8 mouse cellular contexts compared by ENCODE assay signal in the genomic region with DNA sequence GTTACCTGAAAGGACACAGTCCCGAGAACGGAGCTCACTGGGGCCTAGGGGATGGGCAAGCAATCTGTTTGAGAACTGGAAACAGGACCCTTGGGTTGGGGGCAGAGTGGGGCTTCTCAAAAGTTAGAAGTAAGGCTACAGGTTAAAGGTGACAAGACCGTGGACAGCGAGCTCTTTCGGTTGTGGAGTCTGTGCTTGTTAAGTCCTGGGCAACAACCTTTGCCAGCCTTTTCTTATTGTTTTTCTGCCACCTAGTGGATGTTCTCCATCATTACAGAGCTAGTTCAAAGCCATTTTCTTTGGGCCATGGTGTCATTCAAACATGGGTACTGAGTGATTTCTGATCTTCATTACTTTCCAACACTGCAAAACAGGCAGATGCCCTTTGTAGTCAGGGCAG. TPM values are rescaled to one million over a fixed set of nuclear protein-coding genes. Genes with fewer than 3 reads are reported as not detected.
DNase-seq lines count a peak whose midpoint lies in the region; ATAC-seq and TF ChIP-seq lines count a peak whose summit lies in the region.

No protein-coding gene starts in this region.

- H3K9me3 ChIP-seq in liver, postnatal 0 days (ENCODE audit: low read length): no peaks in the 10 kb centered on the region

- no peaks in the 10 kb centered on the region for H3K27me3 ChIP-seq in liver, postnatal 0 days (ENCODE audit: insufficient read depth, low read length)

- no peak for DNase-seq in gastrocnemius, adult 2 months
- no peak for DNase-seq in gastrocnemius, postnatal 14 days
- peak; percentile 37 for DNase-seq in liver, postnatal 0 days
- DNase-seq in liver: no peak
- peak; percentile 67 for DNase-seq in R1 (ENCODE audit: low read depth, low spot score)
- peak; percentile 28 for DNase-seq in retina, adult 2 months (ENCODE audit: low read depth, low spot score)
- DNase-seq in urinary bladder, postnatal 4 days (ENCODE audit: low spot score in 2 of 2): no peak

- ATAC-seq in liver, postnatal 0 days: peak; percentile 11
- ATAC-seq in erythroblast, adult 5-6 weeks (replicated peaks; ENCODE audit: low FRiP score, poor library complexity, severe bottlenecking): peak; percentile 73; the same call in 1 of the 2 replicates

- H3K4me1 ChIP-seq in liver, postnatal 0 days (ENCODE audit: insufficient read depth): peaks cover 6% of the 10 kb centered on the region; the same call in 1 of the 2 replicates

- 51% methylated on average over 5 of the region's 5 CpGs for WGBS in liver, postnatal 0 days (ENCODE audit: insufficient replicate concordance)

- intact Hi-C loops in gastrocnemius, adult 2 months (cut with DNase I): loop anchor here (1.0 to 2.0 kb wide), 2 partner anchors 144 to 232 kb away; no protein-coding TSS in a partner anchor
- intact Hi-C loops in gastrocnemius, postnatal 14 days (cut with DNase I; ENCODE audit: low total_unique reads): loop anchor here (2.0 to 5.0 kb wide), 2 partner anchors 141 to 232 kb away; no protein-coding TSS in a partner anchor

- no peak overlapping the region for H3K4me2 ChIP-seq in liver, postnatal 0 days (ENCODE audit: low read depth, low read length)

- no peak overlapping the region for H3K27ac ChIP-seq in gastrocnemius, adult 2 months
- H3K27ac ChIP-seq in liver, postnatal 0 days (ENCODE audit: low read depth): peak overlapping the region; percentile 90

- H3K9ac ChIP-seq in liver, postnatal 0 days (replicated peaks): no peak overlapping the region

- peaks cover 9% of the 10 kb centered on the region; the same call in 1 of the 2 replicates for H3K36me3 ChIP-seq in liver, postnatal 0 days (replicated peaks; ENCODE audit: insufficient read depth, low read length)

- TF ChIP-seq EP300 in liver, postnatal 0 days (IDR thresholded peaks at IDR 0.05; ENCODE audit: low read depth): no peak

- TF ChIP-seq CTCF in gastrocnemius, adult 2 months (IDR thresholded peaks at IDR 0.05): peak; percentile 78
- peak; percentile 76 for TF ChIP-seq CTCF in liver, postnatal 0 days (IDR thresholded peaks at IDR 0.05; ENCODE audit: low read depth)

- H3K4me3 ChIP-seq in gastrocnemius, adult 2 months: no peak overlapping the region
- no peak overlapping the region for H3K4me3 ChIP-seq in liver, postnatal 0 days (ENCODE audit: low read depth, low read length)

RNA-seq across cellular contexts. Expression of a gene that starts 31.1 kb away (rescaled TPM):
- 10 to 100 TPM in 1 of 2 experiments, 1 to 10 TPM in 1; 9.2 to 13.0 TPM for total RNA-seq in gastrocnemius, adult 2 months (2021)
- total RNA-seq in gastrocnemius, postnatal 14 days (2021): 1 to 10 TPM; 6.4 to 8.8 TPM
- polyA plus RNA-seq in liver, postnatal 0 days (2015; fragmentation: Nextera tagmentation; extraction: Ambion mirVana): 5.1 and 5.7 TPM in 2 replicates
- not detected in 2 replicates for total RNA-seq in erythroblast, adult 5-6 weeks (2015; ENCODE audit: low replicate concordance)
- total RNA-seq in erythroblast, adult 5-6 weeks (2017; ENCODE audit: low replicate concordance): not detected in 2 replicates

RNA-seq across cellular contexts. Expression of a gene that starts 49.1 kb away (rescaled TPM):
- 100 to 1,000 TPM; 169 to 187 TPM for total RNA-seq in gastrocnemius, adult 2 months (2021)
- total RNA-seq in gastrocnemius, postnatal 14 days (2021): 100 to 1,000 TPM; 200 to 210 TPM
- polyA plus RNA-seq in liver, postnatal 0 days (2015; fragmentation: Nextera tagmentation; extraction: Ambion mirVana): 216 and 227 TPM in 2 replicates
- total RNA-seq in erythroblast, adult 5-6 weeks (2015; ENCODE audit: low replicate concordance): 236 and 252 TPM in 2 replicates
- total RNA-seq in erythroblast, adult 5-6 weeks (2017; ENCODE audit: low replicate concordance): 105 and 186 TPM in 2 replicates

Comparison
In these comparisons a context has a peak if more than half of its experiments do, and no peak if none do; other contexts are left out.
1. DNase-seq: peak in liver, postnatal 0 days (single experiment), R1 (single experiment) and retina, adult 2 months (single experiment); none in gastrocnemius, adult 2 months (single experiment), gastrocnemius, postnatal 14 days (single experiment), liver (single experiment) and urinary bladder, postnatal 4 days (0 of 2).
2. RNA of a gene that starts 31.1 kb away (total RNA-seq): 9.2 to 13.0 TPM in gastrocnemius, adult 2 months and 6.4 to 8.8 TPM in gastrocnemius, postnatal 14 days; not detected in erythroblast, adult 5-6 weeks; every median in the first group is over 4 times any median in the second.